Mouse (Mus musculus) lung, adult 2 months (tissue): ENCODE results near the gene Map10.

Experiments
- CTCF ChIP-seq: fragments of 200-500 bp; IDR thresholded peaks from 2 replicates; pipeline ENCODE4 v1.5.1; 2011; ENCODE audit warnings: mild to moderate bottlenecking, low read length, control low read depth; ENCODE audit not compliant: insufficient read depth
- POLR2A ChIP-seq: fragments of 200-500 bp; IDR thresholded peaks from 2 replicates; pipeline ENCODE4 v1.6.1; 2011; ENCODE audit warnings: low read depth, mild to moderate bottlenecking, control low read depth, low read length, borderline replicate concordance; ENCODE audit errors: extremely low read depth

DNA sequence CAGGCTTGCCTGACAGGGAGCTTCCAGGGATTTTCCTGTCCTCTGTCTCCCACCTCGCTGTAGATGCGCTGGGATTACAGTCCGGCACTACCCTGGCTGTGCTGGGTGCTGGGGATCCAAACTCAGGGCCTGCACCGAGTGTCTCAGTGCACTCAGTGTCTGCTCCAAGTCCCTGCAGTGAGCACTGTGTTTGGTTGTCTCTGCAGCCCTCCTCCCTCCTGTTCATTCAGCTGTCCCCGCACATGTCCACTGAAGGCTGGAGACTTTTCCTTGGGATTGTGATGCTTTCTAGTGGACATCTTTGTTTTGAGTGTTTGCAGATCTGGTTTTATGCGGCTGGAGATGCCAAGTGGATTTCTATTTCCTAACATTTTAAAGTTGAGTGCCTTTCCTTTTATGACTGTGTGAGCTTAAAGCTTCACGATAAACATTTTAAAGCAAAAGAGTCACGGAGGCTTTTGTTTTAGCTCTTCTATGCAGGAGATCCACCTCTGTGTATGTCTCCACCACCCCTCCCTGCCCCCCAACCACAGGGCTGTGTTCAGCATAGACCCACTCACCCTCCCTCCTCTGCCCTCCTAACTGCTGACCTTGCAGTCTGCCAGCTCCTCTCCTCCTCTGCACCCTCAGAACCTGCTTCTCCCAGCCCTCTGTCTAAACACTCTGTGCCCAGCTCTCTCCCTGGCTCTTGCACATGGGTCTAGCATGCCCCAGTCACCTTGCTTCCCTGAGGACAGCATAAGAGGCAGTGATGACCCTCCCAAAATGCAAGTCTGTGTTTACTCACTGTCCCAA is 9.4 kb downstream of the Map10 start:
- TF ChIP-seq CTCF (no peak), POLR2A (no peak)
